ENCODE assay signal across 29 mouse cellular contexts in genomic region chr11:57145704-57146103, GRCm38 (mm10).
DNase-seq lines count a peak whose midpoint lies in the region; ATAC-seq and TF ChIP-seq lines count a peak whose summit lies in the region.
"Had no signal": no experiment of that assay in that cellular context is flagged by ENCODE, and none has a peak within 500 bp of the region (broad histone marks: within the 10 kb centered on the region; RNA-seq: fewer than 3 reads in every experiment).

No protein-coding gene starts in this region.

- H3K9ac ChIP-seq in embryonic facial prominence, embryonic 14.5 days (ENCODE audit: low read depth, low read length) = no peak overlapping the region
- H3K9ac ChIP-seq in midbrain, postnatal 0 days (replicated peaks; ENCODE audit: low read length, poor library complexity, severe bottlenecking) = no peak overlapping the region
- H3K9ac ChIP-seq in forebrain, embryonic 15.5 days (replicated peaks) = no peak overlapping the region
- H3K9ac ChIP-seq: embryonic facial prominence, embryonic 15.5 days; forebrain, embryonic 12.5 days; heart, embryonic 13.5 days; limb, embryonic 13.5 days; lung, embryonic 15.5 days; midbrain, embryonic 15.5 days; neural tube, embryonic 12.5 days had no signal

- H3K4me2 ChIP-seq in embryonic facial prominence, embryonic 14.5 days (ENCODE audit: low read depth, low read length) = no peak overlapping the region
- H3K4me2 ChIP-seq in midbrain, postnatal 0 days (ENCODE audit: low read depth, low read length, poor library complexity, severe bottlenecking) = no peak overlapping the region
- H3K4me2 ChIP-seq in forebrain, embryonic 15.5 days (replicated peaks) = no peak overlapping the region
- H3K4me2 ChIP-seq: embryonic facial prominence, embryonic 15.5 days; forebrain, embryonic 12.5 days; heart, embryonic 13.5 days; limb, embryonic 13.5 days; liver, embryonic 11.5 days; lung, embryonic 15.5 days; midbrain, embryonic 15.5 days; neural tube, embryonic 12.5 days had no signal

- ATAC-seq in embryonic facial prominence, embryonic 14.5 days (ENCODE audit: low read depth) = no peak
- no peak; the same call in 1 of the 2 replicates for ATAC-seq in midbrain, postnatal 0 days (ENCODE audit: low FRiP score)
- no peak for ATAC-seq in forebrain, embryonic 15.5 days (replicated peaks)
- ATAC-seq: activated CD4-positive, CD25-positive, alpha-beta regulatory T cell, adult 4 months; inflammation-experienced regulatory T-cells, adult 6 months; midbrain, embryonic 15.5 days had no signal

- TF ChIP-seq CTCF in layer of hippocampus, adult 2 months (conservative IDR thresholded peaks at IDR 0.05) = no peak
- TF ChIP-seq CTCF in midbrain, postnatal 0 days (IDR thresholded peaks at IDR 0.05) = no peak

- no peak overlapping the region for H3K4me3 ChIP-seq in embryonic facial prominence, embryonic 14.5 days (ENCODE audit: low read depth, low read length)
- H3K4me3 ChIP-seq in embryonic facial prominence, embryonic 10.5 days = no peak overlapping the region
- H3K4me3 ChIP-seq in layer of hippocampus, adult 2 months = no peak overlapping the region
- H3K4me3 ChIP-seq in midbrain, postnatal 0 days (ENCODE audit: low read depth, low read length) = no peak overlapping the region
- H3K4me3 ChIP-seq in midbrain, embryonic 10.5 days = no peak overlapping the region
- H3K4me3 ChIP-seq in forebrain, embryonic 15.5 days = no peak overlapping the region
- H3K4me3 ChIP-seq: embryonic facial prominence, embryonic 15.5 days; forebrain, embryonic 12.5 days; heart, embryonic 13.5 days; limb, embryonic 13.5 days; lung, embryonic 15.5 days; midbrain, embryonic 15.5 days; myocyte; neural tube, embryonic 12.5 days had no signal

- H3K9me3 ChIP-seq in embryonic facial prominence, embryonic 14.5 days (ENCODE audit: control insufficient read depth, low read length) = no peaks in the 10 kb centered on the region
- H3K9me3 ChIP-seq in embryonic facial prominence, embryonic 10.5 days = no peaks in the 10 kb centered on the region
- H3K9me3 ChIP-seq in midbrain, postnatal 0 days (ENCODE audit: low read length) = no peaks in the 10 kb centered on the region
- H3K9me3 ChIP-seq in midbrain, embryonic 10.5 days (replicated peaks) = no peaks in the 10 kb centered on the region
- H3K9me3 ChIP-seq in forebrain, embryonic 15.5 days = no peaks in the 10 kb centered on the region
- H3K9me3 ChIP-seq: embryonic facial prominence, embryonic 15.5 days; forebrain, embryonic 12.5 days; heart, embryonic 13.5 days; limb, embryonic 13.5 days; lung, embryonic 15.5 days; midbrain, embryonic 15.5 days; neural tube, embryonic 12.5 days had no signal

- H3K27me3 ChIP-seq in embryonic facial prominence, embryonic 14.5 days (replicated peaks; ENCODE audit: control insufficient read depth, insufficient read depth, low read length) = no peaks in the 10 kb centered on the region
- no peaks in the 10 kb centered on the region for H3K27me3 ChIP-seq in embryonic facial prominence, embryonic 10.5 days (replicated peaks; ENCODE audit: low read depth, poor library complexity, severe bottlenecking)
- no peaks in the 10 kb centered on the region for H3K27me3 ChIP-seq in midbrain, postnatal 0 days (ENCODE audit: insufficient read depth, low read length)
- no peaks in the 10 kb centered on the region for H3K27me3 ChIP-seq in midbrain, embryonic 10.5 days (ENCODE audit: low read depth, poor library complexity, severe bottlenecking)
- no peaks in the 10 kb centered on the region for H3K27me3 ChIP-seq in forebrain, embryonic 15.5 days
- H3K27me3 ChIP-seq: embryonic facial prominence, embryonic 15.5 days; forebrain, embryonic 12.5 days; heart, embryonic 13.5 days; limb, embryonic 13.5 days; lung, embryonic 15.5 days; midbrain, embryonic 15.5 days; neural tube, embryonic 12.5 days had no signal

- H3K36me3 ChIP-seq in embryonic facial prominence, embryonic 14.5 days (ENCODE audit: control insufficient read depth, insufficient read depth, low read length) = no peaks in the 10 kb centered on the region
- H3K36me3 ChIP-seq in embryonic facial prominence, embryonic 10.5 days (replicated peaks) = no peaks in the 10 kb centered on the region
- no peaks in the 10 kb centered on the region for H3K36me3 ChIP-seq in midbrain, postnatal 0 days (ENCODE audit: insufficient read depth, low read length)
- H3K36me3 ChIP-seq in midbrain, embryonic 10.5 days = no peaks in the 10 kb centered on the region
- no peaks in the 10 kb centered on the region for H3K36me3 ChIP-seq in forebrain, embryonic 15.5 days
- H3K36me3 ChIP-seq: embryonic facial prominence, embryonic 15.5 days; forebrain, embryonic 12.5 days; heart, embryonic 13.5 days; limb, embryonic 13.5 days; lung, embryonic 15.5 days; midbrain, embryonic 15.5 days; neural tube, embryonic 12.5 days had no signal

- H3K4me1 ChIP-seq in embryonic facial prominence, embryonic 14.5 days (ENCODE audit: control insufficient read depth, insufficient read depth, low read length) = no peaks in the 10 kb centered on the region
- H3K4me1 ChIP-seq in embryonic facial prominence, embryonic 10.5 days = peaks cover 4% of the 10 kb centered on the region; the same call in 1 of the 2 replicates
- H3K4me1 ChIP-seq in midbrain, postnatal 0 days (ENCODE audit: insufficient read depth, low read length) = peaks cover 5% of the 10 kb centered on the region; the same call in 1 of the 2 replicates
- peaks cover 18% of the 10 kb centered on the region for H3K4me1 ChIP-seq in midbrain, embryonic 10.5 days
- no peaks in the 10 kb centered on the region for H3K4me1 ChIP-seq in forebrain, embryonic 15.5 days
- H3K4me1 ChIP-seq: embryonic facial prominence, embryonic 15.5 days; limb, embryonic 13.5 days; lung, embryonic 15.5 days had no signal

- H3K27ac ChIP-seq in embryonic facial prominence, embryonic 14.5 days (replicated peaks; ENCODE audit: low read depth, low read length) = no peak overlapping the region
- no peak overlapping the region for H3K27ac ChIP-seq in embryonic facial prominence, embryonic 10.5 days (replicated peaks)
- peak overlapping the region; percentile 73 for H3K27ac ChIP-seq in layer of hippocampus, adult 2 months
- no peak overlapping the region for H3K27ac ChIP-seq in midbrain, postnatal 0 days (ENCODE audit: low read depth, low read length)
- H3K27ac ChIP-seq in midbrain, embryonic 10.5 days (replicated peaks) = no peak overlapping the region
- no peak overlapping the region for H3K27ac ChIP-seq in forebrain, embryonic 15.5 days (replicated peaks)
- H3K27ac ChIP-seq: embryonic facial prominence, embryonic 15.5 days; forebrain, embryonic 12.5 days; heart, embryonic 13.5 days; limb, embryonic 13.5 days; lung, embryonic 15.5 days; midbrain, embryonic 15.5 days; neural tube, embryonic 12.5 days had no signal

- WGBS in embryonic facial prominence, embryonic 14.5 days = 55% methylated on average over 7 of the region's 7 CpGs
- 52% methylated on average over 7 of the region's 7 CpGs for WGBS in embryonic facial prominence, embryonic 10.5 days
- WGBS in midbrain, postnatal 0 days = 38% methylated on average over 7 of the region's 7 CpGs
- 51% methylated on average over 7 of the region's 7 CpGs for WGBS in midbrain, embryonic 10.5 days
- WGBS in forebrain, embryonic 15.5 days = 32% methylated on average over 7 of the region's 7 CpGs

- DNase-seq in embryonic facial prominence, embryonic 14.5 days (ENCODE audit: low spot score) = peak; percentile 25
- DNase-seq in embryonic facial prominence, embryonic 10.5 days (ENCODE audit: low spot score) = no peak
- no peak for DNase-seq in layer of hippocampus, adult 2 months (ENCODE audit: low spot score in 2 of 2)
- no peak for DNase-seq in layer of hippocampus, adult 11-12 months (ENCODE audit: low spot score)
- DNase-seq in midbrain, postnatal 0 days (ENCODE audit: low spot score) = peak; percentile 86
- no peak for DNase-seq in midbrain, embryonic 10.5 days (ENCODE audit: low spot score)
- peak; percentile 67 for DNase-seq in retina, postnatal 1 day
- DNase-seq: adrenal gland, adult 2 months; adrenal gland, postnatal 36 days; B cell, adult 2 months; cerebellum, adult 11-12 months; gastrocnemius, postnatal 10 days; heart, postnatal 10 days; kidney, adult 11 months; kidney, postnatal 36 days; layer of hippocampus, postnatal 36 days; lung, postnatal 36 days had no signal

Comparison
In these comparisons a context has a peak if more than half of its experiments do, and no peak if none do; other contexts are left out.
1. DNase-seq: peak in embryonic facial prominence, embryonic 14.5 days (single experiment), midbrain, postnatal 0 days (single experiment) and retina, postnatal 1 day (single experiment); none in embryonic facial prominence, embryonic 10.5 days (single experiment), layer of hippocampus, adult 2 months (0 of 2), layer of hippocampus, adult 11-12 months (single experiment) and midbrain, embryonic 10.5 days (single experiment).